In the genomic region with DNA sequence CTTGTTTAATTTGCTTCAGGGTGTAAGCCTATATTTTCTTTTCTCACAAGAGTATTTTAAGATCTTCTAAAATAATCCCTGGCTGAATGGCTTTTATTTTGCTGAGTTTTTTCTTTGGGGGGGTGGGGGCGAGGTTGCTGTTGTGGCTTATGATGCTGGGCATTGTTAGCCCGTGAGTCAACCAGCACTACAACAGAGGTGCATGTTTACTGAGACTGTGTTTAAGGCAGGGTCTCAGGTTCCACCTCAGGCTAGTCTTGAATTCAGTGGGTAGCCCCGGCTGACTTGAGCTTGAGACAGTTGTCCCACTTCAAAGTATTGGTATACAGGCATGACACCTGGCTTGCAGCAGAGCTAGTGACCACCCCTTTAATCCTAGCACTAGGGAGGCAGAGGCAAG, we compare ENCODE assay signal across 19 mouse cellular contexts.
DNase-seq lines count a peak whose midpoint lies in the region; ATAC-seq and TF ChIP-seq lines count a peak whose summit lies in the region.
"Had no signal": no experiment of that assay in that cellular context is flagged by ENCODE, and none has a peak within 500 bp of the region (broad histone marks: within the 10 kb centered on the region; RNA-seq: fewer than 3 reads in every experiment).

No protein-coding gene starts in this region.

- peak; percentile 92 for ATAC-seq in Patski
- no peak for ATAC-seq in forebrain, embryonic 11.5 days (replicated peaks; ENCODE audit: low FRiP score)
- ATAC-seq: activated CD4-positive, CD25-positive, alpha-beta regulatory T cell, adult 4 months; CD4-positive, CD25-positive, alpha-beta regulatory T cell, adult 4 months had no signal

- intact Hi-C loops in heart, postnatal 25 days (cut with DNase I), result no loop called here

- no peaks in the 10 kb centered on the region for H3K27me3 ChIP-seq in Patski
- H3K27me3 ChIP-seq in forebrain, embryonic 11.5 days (ENCODE audit: control insufficient read depth, insufficient read depth, low read length), result no peaks in the 10 kb centered on the region
- H3K27me3 ChIP-seq: CH12.LX had no signal

- no peak overlapping the region for H3K27ac ChIP-seq in forebrain, embryonic 11.5 days (ENCODE audit: low read depth, low read length)

- no peak overlapping the region for H3K9ac ChIP-seq in forebrain, embryonic 11.5 days (ENCODE audit: low read length)

- POLR2A ChIA-PET in Patski (lab: Charles Lee), result no interaction called here

- CTCF ChIA-PET in Patski (lab: Charles Lee), result no interaction called here

- no peaks in the 10 kb centered on the region for H3K36me3 ChIP-seq in forebrain, embryonic 11.5 days (ENCODE audit: control insufficient read depth, insufficient read depth, low read length)

- WGBS in forebrain, embryonic 11.5 days, result 87% methylated on average over 3 of the region's 3 CpGs

- in situ Hi-C loops in Patski (cut with MboI; ENCODE audit: low pct_unique_long_range_greater_than_20kb), result no loop called here

- H3K9me3 ChIP-seq in forebrain, embryonic 11.5 days (ENCODE audit: control insufficient read depth, low read length), result no peaks in the 10 kb centered on the region
- H3K9me3 ChIP-seq: G1E had no signal

- H3K4me2 ChIP-seq in forebrain, embryonic 11.5 days (ENCODE audit: low read depth, low read length, severe bottlenecking), result no peak overlapping the region

- DNase-seq in heart, adult 11 months, result peak; percentile 70
- DNase-seq in heart, postnatal 25 days (ENCODE audit: low spot score), result no peak
- peak; percentile 17 for DNase-seq in Patski (ENCODE audit: low read depth, low spot score)
- no peak for DNase-seq in forebrain, embryonic 11.5 days (ENCODE audit: low spot score)
- DNase-seq: adrenal gland, adult 2 months; adrenal gland, adult 8-10 months; adrenal gland, postnatal 10 days; adrenal gland, postnatal 14 days; adrenal gland, postnatal 25 days; adrenal gland, postnatal 36 days; B cell, adult 2 months; cerebellum, adult 11 months; cerebellum, adult 11-12 months; cerebellum, adult 18-20 months; cerebellum, adult 2 months had no signal

- H3K4me3 ChIP-seq in forebrain, embryonic 11.5 days (ENCODE audit: low read depth, low read length), result no peak overlapping the region

- H3K4me1 ChIP-seq in forebrain, embryonic 11.5 days (replicated peaks; ENCODE audit: control insufficient read depth, insufficient read depth, low read length), result no peaks in the 10 kb centered on the region

- TF ChIP-seq CTCF in Patski (IDR thresholded peaks at IDR 0.05), result no peak

Comparison
In these comparisons a context has a peak if more than half of its experiments do, and no peak if none do; other contexts are left out.
1. DNase-seq: peak in heart, adult 11 months (single experiment) and Patski (single experiment); none in heart, postnatal 25 days (single experiment) and forebrain, embryonic 11.5 days (single experiment).